Mouse (Mus musculus): ENCODE measurements at regions not wholly inside any gene's neighbourhood (a gene's known extent, or its start where the extent isn't known, plus 50 kb on each side); places are given as distances from the start of the nearest gene placed in this dataset.
A peak's percentile ranks its signal among the peaks of the same experiment; 100 is the strongest.

GRCm38 (mm10) chr10:118746719-118747395, 123.2 kb downstream of the Dyrk2 start:
- peaks cover 8% of the 10 kb centered on the region for H3K4me1 ChIP-seq
- no peaks in the 10 kb centered on the region for H3K27me3 ChIP-seq (ENCODE audit: low read depth, poor library complexity, severe bottlenecking)
- DNase-seq (ENCODE audit: low spot score) = no peak
- no peak overlapping the region for H3K4me3 ChIP-seq
- WGBS = 57% methylated on average over 4 of the region's 4 CpGs
- no peaks in the 10 kb centered on the region for H3K9me3 ChIP-seq (replicated peaks)
- peak overlapping the region; percentile 48; the same call in 1 of the 2 replicates for H3K27ac ChIP-seq
- no peaks in the 10 kb centered on the region for H3K36me3 ChIP-seq

- no peak for DNase-seq (ENCODE audit: low spot score)
- no peak overlapping the region for H3K4me3 ChIP-seq
- H3K4me1 ChIP-seq = peaks cover 8% of the 10 kb centered on the region
- no peaks in the 10 kb centered on the region for H3K9me3 ChIP-seq (replicated peaks)
- no peaks in the 10 kb centered on the region for H3K27me3 ChIP-seq (ENCODE audit: low read depth, poor library complexity, severe bottlenecking)
- WGBS = 97% methylated on average over 1 of the region's 1 CpGs
- H3K27ac ChIP-seq = no peak overlapping the region
- no peaks in the 10 kb centered on the region for H3K36me3 ChIP-seq
These were observed 121.0 kb downstream of the Dyrk2 start for GRCm38 (mm10) chr10:118749039-118749438.

DNA sequence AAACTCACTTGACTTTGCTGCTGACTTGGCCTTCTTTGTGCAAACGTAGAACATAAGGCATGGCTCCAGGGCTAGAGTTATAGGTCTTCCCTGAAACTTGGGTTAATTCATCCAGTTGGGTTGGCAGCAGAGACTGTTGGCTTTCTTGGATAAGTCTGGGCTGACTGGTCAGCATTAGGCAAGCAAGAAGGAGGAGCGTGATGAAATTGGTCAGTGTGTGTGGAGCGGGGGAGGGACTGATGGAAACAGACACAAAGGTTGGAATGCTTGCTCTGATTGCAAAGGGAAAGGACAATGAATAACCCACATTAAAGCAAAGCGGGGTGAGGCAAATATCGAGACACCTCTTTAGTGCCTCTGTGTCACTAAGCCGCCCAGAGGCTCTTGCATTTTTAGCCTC, 120.3 kb downstream of the Dyrk2 start:
- Histone ChIP-seq H3K27me3 (ENCODE audit: low read depth, poor library complexity, severe bottlenecking) (no peaks in the 10 kb centered on the region), H3K9me3 (replicated peaks) (no peaks in the 10 kb centered on the region), H3K4me3 (no peak overlapping the region), H3K27ac (no peak overlapping the region), H3K36me3 (no peaks in the 10 kb centered on the region), H3K4me1 (peaks cover 8% of the 10 kb centered on the region)
- no peak for DNase-seq (ENCODE audit: low spot score)
- 86% methylated on average over 6 of the region's 6 CpGs for WGBS

DNA sequence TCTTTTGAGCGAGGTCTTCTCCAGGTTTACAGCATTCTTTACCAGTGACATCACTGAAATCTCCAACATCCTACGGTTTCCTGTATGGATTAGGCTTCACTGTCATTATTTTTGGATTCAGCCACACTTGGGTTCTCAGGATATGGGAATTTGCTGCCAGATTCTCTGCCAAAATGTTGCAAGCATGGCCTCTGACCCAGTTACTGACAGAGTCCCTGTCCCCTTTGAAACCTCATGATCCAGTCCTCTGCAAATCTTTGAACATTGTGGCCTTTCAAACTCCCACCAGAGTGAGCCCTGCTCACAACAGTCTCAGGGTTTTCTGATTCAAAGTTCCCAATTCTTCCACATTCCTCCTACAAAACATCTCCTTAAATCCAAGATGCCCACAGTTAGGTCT, 118.9 kb downstream of the Dyrk2 start:
- WGBS = 88% methylated on average over 2 of the region's 2 CpGs
- peaks cover 8% of the 10 kb centered on the region for H3K4me1 ChIP-seq
- H3K27me3 ChIP-seq (ENCODE audit: low read depth, poor library complexity, severe bottlenecking) = no peaks in the 10 kb centered on the region
- DNase-seq (ENCODE audit: low spot score) = no peak
- no peaks in the 10 kb centered on the region for H3K36me3 ChIP-seq
- H3K4me3 ChIP-seq = no peak overlapping the region
- H3K9me3 ChIP-seq (replicated peaks) = no peaks in the 10 kb centered on the region
- no peak overlapping the region for H3K27ac ChIP-seq

GRCm38 (mm10) chr10:118753061-118753775, 116.8 kb downstream of the Dyrk2 start:
- Histone ChIP-seq H3K9me3 (replicated peaks) (no peaks in the 10 kb centered on the region), H3K27ac (no peak overlapping the region), H3K4me1 (no peaks in the 10 kb centered on the region), H3K27me3 (ENCODE audit: low read depth, poor library complexity, severe bottlenecking) (no peaks in the 10 kb centered on the region), H3K4me3 (no peak overlapping the region), H3K36me3 (no peaks in the 10 kb centered on the region)
- WGBS = 89% methylated on average over 5 of the region's 5 CpGs
- no peak for DNase-seq (ENCODE audit: low spot score)

GRCm38 (mm10) chr10:118754791-118755190, 115.2 kb downstream of the Dyrk2 start:
- 96% methylated on average over 13 of the region's 13 CpGs for WGBS
- Histone ChIP-seq H3K27me3 (ENCODE audit: low read depth, poor library complexity, severe bottlenecking) (no peaks in the 10 kb centered on the region), H3K9me3 (replicated peaks) (no peaks in the 10 kb centered on the region), H3K27ac (no peak overlapping the region), H3K4me1 (no peaks in the 10 kb centered on the region), H3K4me3 (no peak overlapping the region), H3K36me3 (no peaks in the 10 kb centered on the region)
- no peak for DNase-seq (ENCODE audit: low spot score)

DNA sequence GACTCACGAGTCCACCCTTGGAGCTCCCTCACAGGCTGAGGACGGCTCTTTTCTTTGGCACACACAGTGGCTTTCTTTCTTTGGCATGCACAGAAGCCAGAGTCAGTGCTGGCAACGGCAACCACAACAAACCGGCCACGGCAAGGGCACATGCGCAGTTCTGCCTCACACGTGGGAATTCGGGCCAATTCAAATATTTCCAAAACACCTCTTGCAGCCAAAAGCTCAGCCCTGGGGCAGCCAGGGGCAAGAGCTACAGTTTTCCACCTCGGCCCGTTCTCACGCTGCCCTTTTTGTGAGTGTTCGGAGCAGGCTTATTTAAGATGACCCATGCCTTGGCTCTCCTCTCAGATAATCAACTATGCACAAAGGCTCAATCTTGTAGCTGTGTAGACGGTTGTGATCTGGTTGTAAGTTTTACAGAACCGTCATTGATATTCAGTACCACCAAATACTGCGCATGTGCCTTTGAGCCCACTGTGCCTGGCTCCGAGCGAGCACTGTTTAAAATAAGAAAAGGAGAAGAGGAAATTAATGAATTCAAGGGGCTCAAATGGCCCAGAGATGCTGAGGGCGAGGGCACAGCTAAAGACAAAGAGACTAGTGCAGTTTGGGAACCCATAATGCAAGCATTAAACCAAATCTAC, 111.1 kb downstream of the Dyrk2 start:
- H3K27ac ChIP-seq = no peak overlapping the region

DNA sequence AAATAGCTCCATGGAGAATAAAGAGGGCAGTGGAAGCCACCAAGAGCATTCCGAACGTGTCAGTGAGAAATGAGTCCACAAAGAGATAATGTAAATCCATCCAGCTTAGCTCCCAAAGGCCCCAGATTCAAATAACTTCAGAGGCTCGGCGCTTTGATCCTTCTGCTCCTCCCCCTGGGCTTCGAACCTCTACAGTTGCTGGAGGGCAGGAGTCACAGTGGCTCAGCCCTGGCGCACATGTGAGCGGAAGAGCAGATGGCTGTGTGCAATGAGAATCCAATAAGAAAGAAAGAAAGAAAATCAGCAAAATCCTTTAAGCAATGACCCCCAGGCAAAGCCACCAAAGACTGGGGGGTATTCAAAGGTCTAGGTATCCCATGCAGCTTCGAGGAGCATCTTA, 109.6 kb downstream of the Dyrk2 start:
- DNase-seq (ENCODE audit: low spot score) = no peak
- no peaks in the 10 kb centered on the region for H3K4me1 ChIP-seq
- H3K36me3 ChIP-seq = no peaks in the 10 kb centered on the region
- H3K27ac ChIP-seq = no peak overlapping the region
- H3K9me3 ChIP-seq (replicated peaks) = no peaks in the 10 kb centered on the region
- WGBS = 78% methylated on average over 8 of the region's 8 CpGs
- no peak overlapping the region for H3K4me3 ChIP-seq
- H3K27me3 ChIP-seq (ENCODE audit: low read depth, poor library complexity, severe bottlenecking) = no peaks in the 10 kb centered on the region

More for the DNA sequence above, 111.1 kb downstream of the Dyrk2 start:
- WGBS = 92% methylated on average over 18 of the region's 18 CpGs
- H3K27me3 ChIP-seq (ENCODE audit: low read depth, poor library complexity, severe bottlenecking) = no peaks in the 10 kb centered on the region
- H3K36me3 ChIP-seq = no peaks in the 10 kb centered on the region
- no peak overlapping the region for H3K4me3 ChIP-seq
- no peaks in the 10 kb centered on the region for H3K9me3 ChIP-seq (replicated peaks)
- no peaks in the 10 kb centered on the region for H3K4me1 ChIP-seq
- no peak for DNase-seq (ENCODE audit: low spot score)

GRCm38 (mm10) chr10:118761101-118761868, 108.7 kb downstream of the Dyrk2 start:
- H3K27ac ChIP-seq = no peak overlapping the region

DNA sequence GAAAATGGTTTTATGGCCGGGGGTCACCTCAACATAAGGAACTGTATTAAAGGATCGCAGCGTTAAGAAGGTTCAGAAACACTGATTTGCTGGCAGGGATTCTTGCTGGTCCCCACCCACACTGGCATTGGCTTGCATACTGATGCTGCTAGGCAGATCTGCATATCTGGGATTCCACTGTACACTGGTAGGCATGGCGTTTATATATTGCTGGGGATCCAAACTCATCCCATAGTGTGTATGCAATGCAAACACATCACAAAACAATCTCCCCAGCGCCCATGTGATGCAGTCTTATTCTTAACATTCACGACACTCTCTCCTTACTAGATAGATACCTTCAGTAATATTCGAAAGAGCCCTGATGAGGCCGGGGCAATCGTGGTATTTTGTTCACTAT, 105.0 kb downstream of the Dyrk2 start:
- H3K4me3 ChIP-seq = no peak overlapping the region
- DNase-seq (ENCODE audit: low spot score) = no peak
- no peaks in the 10 kb centered on the region for H3K4me1 ChIP-seq
- WGBS = 94% methylated on average over 9 of the region's 9 CpGs
- H3K27me3 ChIP-seq (ENCODE audit: low read depth, poor library complexity, severe bottlenecking) = no peaks in the 10 kb centered on the region
- H3K9me3 ChIP-seq (replicated peaks) = no peaks in the 10 kb centered on the region
- no peak overlapping the region for H3K27ac ChIP-seq
- no peaks in the 10 kb centered on the region for H3K36me3 ChIP-seq

More at GRCm38 (mm10) chr10:118761101-118761868, 108.7 kb downstream of the Dyrk2 start:
- WGBS = 79% methylated on average over 10 of the region's 10 CpGs
- Histone ChIP-seq H3K4me3 (no peak overlapping the region), H3K27me3 (ENCODE audit: low read depth, poor library complexity, severe bottlenecking) (no peaks in the 10 kb centered on the region), H3K4me1 (no peaks in the 10 kb centered on the region), H3K9me3 (replicated peaks) (no peaks in the 10 kb centered on the region), H3K36me3 (no peaks in the 10 kb centered on the region)
- no peak for DNase-seq (ENCODE audit: low spot score)

- no peaks in the 10 kb centered on the region for H3K4me1 ChIP-seq
- 60% methylated on average over 14 of the region's 14 CpGs for WGBS
- no peaks in the 10 kb centered on the region for H3K36me3 ChIP-seq
- no peaks in the 10 kb centered on the region for H3K9me3 ChIP-seq (replicated peaks)
- no peak overlapping the region for H3K27ac ChIP-seq
- H3K4me3 ChIP-seq = no peak overlapping the region
- no peaks in the 10 kb centered on the region for H3K27me3 ChIP-seq (ENCODE audit: low read depth, poor library complexity, severe bottlenecking)
- no peak for DNase-seq (ENCODE audit: low spot score)
These were observed 104.2 kb downstream of the Dyrk2 start for GRCm38 (mm10) chr10:118765544-118766441.

DNA sequence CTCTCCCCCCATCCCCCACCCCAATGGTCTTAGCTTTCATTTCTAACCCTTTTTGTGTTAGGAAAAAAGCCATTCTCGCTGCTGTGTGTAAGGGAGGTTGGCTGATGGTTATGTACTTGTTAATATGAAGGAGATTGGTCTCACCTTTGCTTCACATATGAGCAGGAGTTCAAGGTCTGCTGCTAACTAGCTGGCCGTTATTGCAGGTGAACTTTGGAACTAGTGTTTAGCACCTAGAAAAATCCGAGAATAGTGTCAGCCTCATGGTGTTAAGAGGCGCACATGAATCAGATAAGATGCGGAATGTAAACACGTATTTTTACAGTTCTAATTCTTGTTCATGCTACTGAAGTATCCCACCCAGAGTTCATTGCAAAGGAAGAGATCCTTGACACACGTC, 103.2 kb downstream of the Dyrk2 start:
- no peaks in the 10 kb centered on the region for H3K4me1 ChIP-seq
- no peak for DNase-seq (ENCODE audit: low spot score)
- 87% methylated on average over 7 of the region's 7 CpGs for WGBS
- no peaks in the 10 kb centered on the region for H3K9me3 ChIP-seq (replicated peaks)
- H3K27ac ChIP-seq = no peak overlapping the region
- H3K27me3 ChIP-seq (ENCODE audit: low read depth, poor library complexity, severe bottlenecking) = no peaks in the 10 kb centered on the region
- H3K36me3 ChIP-seq = no peaks in the 10 kb centered on the region
- H3K4me3 ChIP-seq = no peak overlapping the region
